Mouse (Mus musculus) gastrocnemius, postnatal 4 days (tissue): ENCODE measurements around the gene Egfr. TPM values are rescaled to one million over a fixed set of nuclear protein-coding genes. Genes with fewer than 3 reads are reported as not detected.

Experiments
- DNase-seq, 2 experiments: peaks; one replicate each; pipeline ENCODE4 v3.0.0; 2021 to 2022; ENCODE audit warnings: low spot score in 2 of 2, mixed read lengths in 2 of 2
- total RNA-seq, 2 experiments: library from RNA; stranded (reverse); gene quantifications; 2 replicates each; pipeline ENCODE4 v1.2.3; 2021

Egfr gene
- total RNA-seq, 2 experiments from 2014 or later: 32.9 to 40.1 TPM

DNA sequence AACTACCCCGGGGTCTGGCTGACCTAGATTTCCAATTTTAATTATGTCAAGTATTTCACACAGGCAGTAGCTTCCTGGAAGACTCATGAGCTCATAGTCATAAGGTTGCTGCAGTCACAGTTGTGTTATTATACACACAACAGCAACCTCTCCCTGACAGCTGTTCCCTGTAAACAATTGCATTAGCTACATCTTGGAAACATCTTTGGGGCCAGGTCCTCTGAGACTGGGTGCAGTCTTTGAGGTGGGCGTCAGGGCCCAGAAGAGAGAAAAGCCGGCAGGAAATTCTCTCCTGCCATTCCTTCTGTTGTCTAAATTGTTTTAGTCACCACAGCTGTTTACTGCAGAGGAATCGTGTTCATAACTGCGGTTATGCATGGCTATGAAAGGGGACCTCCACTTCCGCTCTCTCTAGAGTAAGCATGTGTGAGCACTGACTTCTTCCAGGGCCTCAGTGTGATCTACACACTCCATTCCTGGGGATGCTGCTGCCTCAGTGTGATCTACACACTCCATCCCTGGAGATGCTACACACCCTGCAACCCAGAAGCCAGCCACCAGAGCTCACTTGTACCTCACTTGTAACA, 69.8 kb downstream of the Egfr start:
- DNase-seq: no peak

DNA sequence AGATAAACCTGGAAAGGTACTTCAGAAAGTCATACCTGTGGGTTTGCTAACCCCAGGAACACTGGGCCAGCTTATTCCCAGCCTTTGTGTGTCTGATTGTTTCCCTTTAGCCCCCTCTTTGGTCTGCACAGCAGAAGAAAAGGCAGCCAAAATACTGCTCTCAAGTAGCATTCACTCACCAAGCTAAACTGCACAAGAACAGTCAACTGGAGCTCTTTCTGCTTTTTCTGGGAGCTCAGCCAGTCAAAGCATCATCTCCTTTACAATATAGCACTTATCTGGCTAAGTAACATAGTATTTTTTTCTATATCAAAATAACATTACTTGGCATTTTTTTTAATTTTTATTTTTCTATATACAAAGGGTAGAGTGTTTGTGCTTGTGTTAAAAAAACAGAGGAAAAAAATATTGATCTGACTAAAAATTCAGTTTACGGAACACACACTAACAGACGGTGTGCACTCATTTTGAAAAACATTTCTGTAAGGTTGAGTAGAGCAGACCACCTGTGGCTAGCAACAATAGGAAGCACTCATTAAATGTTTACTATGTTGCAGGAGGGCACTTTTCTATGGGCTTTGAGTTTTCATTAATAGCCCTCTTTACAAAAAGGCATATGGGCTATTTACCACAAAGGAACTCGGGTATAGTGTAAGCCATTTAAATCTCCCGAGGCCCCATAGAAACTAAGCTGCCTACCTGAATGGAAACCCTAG, 72.0 kb downstream of the Egfr start:
- DNase-seq: no peak

DNA sequence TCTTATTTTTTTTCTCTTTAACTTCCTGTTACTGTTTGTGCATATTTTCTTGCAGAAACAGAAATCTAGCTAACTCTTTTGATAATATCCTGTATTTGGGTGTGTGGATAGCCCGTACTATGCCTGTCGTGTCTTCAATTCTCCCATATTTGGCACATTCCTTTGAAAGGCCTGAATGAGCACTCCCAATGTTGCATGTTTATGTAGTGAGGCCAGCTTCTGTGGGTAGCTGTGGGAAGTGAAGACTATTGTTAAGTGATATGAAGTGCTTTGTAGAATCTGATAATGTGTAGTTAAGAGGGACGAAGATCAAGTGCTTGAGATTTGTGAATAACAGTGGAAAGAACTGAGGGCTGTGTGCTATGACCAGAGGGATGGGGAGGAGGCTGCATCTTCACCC, 77.5 kb downstream of the Egfr start:
- no peak for DNase-seq

DNA sequence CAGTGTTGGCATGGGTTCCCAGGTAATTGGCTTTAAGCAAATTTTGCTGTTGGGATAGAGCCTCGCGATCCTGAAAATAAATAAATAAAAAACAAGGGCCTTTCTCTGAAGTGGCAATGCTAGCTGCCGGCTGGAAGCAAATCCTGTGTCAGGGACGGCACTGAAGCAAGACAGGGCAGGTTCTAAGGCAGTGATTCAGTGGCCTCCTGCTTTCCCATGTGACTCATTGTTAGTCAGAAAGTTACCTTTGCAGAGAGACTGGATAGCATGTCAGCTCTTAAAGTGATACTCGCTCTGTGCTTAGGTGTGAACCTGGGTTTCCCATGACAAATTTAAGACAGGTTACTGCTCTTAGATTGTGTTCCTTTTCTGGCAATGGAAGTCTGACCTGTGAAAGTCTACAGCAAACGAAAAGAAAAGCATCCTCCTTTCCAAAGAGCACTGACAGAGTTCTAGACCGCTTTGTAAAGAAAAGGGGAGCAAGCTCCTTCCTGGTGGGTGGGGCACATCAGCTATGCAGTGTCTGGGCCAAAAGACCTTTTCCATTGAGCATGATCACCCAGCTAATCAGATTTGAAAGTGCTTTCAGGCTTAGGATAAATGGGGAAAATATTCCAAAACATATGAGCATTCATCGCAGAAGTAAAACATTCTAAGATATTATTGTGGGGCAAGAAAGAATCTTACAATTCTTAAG, 78.7 kb downstream of the Egfr start:
- no peak for DNase-seq

DNA sequence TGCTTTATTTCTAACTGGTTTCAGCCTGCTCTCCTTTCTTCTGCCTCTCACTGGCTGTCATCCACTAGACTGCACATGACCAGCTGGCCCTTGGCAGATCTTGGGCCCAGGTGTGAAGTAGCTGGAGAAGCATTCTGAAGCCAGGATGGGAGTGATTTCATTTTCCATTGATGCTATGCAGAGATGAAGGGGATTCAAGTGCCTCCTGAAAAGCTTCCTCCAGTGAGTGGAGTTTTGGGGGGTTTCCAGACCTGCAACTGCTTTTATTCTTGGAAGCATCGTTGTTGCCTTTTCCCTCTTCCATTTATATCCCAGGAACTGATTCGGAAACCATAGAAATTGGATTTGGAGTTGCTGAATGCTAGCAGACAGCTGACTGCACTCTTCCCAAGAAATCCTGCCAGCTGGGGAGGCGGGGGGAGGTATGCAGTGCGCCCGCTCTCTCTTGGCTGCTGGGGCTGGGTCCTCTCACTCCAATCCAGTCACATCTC, 80.0 kb downstream of the Egfr start:
- DNase-seq: peak; percentile 35 to 73

DNA sequence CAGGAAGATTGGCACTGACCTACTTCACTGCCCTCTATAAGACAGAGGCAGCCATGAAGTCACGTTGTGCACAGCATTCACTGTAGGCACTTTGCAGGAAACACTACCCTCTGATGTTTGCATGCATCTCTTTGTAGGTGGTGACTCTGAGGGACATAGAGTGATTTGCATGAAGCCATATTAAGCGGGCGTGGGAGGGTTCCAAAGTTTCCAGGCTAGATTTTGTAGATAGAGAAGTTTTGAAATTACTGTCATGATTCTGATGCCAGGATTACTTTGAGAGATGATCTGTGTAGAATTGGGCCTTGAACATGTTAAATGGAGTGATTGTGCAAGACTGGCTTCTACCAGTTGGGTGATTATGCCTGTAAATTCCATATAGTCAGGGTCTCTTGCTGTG, 86.8 kb downstream of the Egfr start:
- DNase-seq: no peak

DNA sequence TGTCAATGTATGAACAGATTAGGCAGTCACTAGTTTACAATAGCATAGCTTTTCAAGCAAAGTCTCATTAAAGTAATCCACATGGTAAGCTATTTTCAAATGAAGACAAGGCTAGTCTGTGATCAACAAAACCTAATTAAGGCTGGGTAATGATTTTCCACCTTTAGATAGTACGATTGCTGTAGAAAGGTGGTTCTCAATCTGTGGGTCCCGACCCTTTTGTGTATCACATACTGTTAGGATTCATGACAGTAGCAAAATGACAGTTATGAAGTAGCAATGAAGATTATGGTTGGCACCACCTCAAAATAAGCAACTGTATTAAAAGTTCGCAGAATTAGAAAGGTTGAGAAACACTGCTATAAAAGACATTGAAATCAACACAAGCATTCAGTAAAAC, 90.9 kb downstream of the Egfr start:
- no peak for DNase-seq

DNA sequence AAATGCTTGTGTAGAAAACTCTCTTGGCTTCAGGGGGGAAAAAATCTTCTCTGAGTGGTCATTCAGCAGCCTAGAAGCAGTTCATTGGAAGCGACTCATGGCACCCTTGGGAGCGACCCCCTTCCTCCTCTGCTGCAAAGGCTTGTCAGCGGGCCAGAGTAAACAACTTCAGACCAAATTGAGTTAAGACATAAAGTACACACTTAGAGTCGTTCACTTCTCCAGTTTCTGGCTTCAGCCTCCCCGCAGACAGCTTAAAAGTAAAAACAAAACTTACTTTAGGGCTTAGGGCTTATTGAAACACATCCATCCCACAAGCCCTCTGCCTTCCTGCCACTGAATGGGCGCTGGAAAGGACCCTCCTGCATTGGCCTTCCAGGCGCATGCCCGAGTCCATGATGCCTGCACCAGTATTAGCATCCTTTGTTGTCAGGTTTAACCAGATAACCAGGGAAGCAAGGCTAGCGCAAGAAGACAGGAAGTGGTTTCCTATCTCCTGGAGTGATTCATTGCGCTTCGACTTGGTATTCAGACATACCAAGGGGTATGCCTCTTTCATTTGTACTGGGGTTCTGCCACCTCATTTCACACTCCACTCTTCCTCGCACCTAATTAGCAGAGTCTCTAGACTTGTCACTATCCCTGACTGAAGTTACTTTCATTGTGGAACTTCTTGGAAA, 92.0 kb downstream of the Egfr start:
- DNase-seq: peak in 1 of 2 experiments; percentile 71

DNA sequence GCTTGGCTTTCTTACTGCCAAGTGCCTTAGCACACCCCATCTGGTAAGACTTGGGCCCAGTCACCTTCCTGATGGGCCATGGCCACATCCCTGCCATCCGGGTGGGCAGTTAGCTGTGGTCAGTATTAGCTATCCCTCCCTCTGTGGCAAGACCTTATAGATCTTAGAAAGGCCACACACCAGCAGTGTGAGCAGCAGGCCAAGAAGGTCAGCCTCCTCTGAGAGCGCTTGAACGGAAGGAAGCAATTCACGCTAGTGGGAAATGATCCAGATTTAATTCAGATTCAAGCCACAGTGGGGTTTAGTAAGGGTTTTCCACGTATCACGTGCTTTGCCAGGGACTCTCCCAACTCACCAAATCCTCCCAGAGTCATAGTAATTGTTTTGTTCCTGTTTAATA, 96.9 kb downstream of the Egfr start:
- DNase-seq: peak in 1 of 2 experiments; percentile 30

DNA sequence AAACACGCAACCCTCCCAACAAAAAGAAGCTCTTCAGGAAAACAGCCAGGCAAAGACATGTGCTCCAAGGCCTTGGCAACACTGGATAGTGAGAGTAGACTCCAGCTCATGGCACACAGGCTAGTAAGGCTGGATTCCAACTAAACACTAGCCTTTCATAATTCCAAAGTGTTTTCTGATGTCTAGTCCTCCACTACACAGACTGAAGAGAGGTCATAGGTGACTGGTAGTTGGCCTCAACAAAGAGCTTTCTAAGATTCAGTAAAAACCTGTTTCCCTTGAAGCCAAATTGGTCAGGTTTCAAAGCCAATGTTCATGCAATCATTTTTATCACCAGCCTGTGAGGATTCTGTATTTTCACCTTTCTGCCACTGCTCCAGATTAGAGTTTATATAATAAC, 99.4 kb downstream of the Egfr start:
- no peak for DNase-seq

DNA sequence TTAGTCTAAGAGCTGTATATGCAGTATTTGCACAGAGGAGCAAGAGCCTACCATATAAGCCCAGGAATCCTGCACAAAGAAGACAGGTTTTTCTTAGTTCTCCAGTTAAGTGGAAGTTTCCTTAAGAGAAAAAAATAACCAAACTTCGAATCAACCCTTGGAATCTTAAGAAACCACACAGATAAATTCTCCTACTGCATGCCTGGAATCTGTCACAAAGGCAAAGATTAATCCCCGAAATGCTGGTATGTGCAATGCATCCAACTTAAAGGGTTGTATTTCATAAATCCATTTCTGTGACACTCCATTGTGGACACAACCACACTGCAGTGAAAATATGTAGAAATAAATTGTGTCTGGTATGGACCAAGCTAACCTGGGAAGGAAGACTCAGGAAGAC, 102.1 kb downstream of the Egfr start:
- no peak for DNase-seq

DNA sequence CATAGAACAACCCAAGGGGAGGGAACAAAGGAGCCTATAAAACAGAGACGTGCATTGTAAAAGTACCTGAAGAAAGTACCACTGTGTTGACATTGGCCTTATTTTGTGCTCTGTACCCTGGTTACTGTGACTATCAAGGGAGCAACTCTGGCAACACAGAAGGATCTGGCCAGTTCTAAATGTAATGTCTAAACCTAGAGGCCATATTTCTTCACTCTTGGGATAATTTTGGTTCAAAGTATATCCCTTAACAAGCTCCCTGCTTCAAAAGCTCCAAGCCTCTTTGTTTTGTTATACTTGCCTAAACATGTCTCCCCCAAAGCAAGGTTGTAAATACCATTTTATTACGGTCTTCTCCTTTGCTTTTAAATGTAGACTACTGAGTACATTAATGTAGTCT, 105.3 kb downstream of the Egfr start:
- DNase-seq: no peak

DNA sequence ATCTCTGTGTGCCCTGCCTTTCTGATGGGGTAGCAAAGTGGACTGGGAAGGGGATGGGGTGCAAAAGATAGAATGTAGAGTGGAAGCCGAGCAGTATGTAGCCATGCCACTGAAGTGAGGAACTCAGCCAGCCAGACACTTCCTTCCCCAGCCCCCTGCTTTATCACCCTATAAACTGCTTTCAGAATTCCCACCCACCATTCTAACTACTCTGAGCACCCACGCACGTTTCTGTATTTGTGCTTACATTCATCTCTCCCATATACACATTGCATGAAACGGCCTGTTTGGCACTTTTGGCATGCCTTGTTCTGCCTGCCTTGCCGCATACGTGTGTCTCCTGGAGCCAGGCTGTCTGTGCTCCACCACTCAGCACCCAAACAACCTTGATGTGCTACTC, 109.0 kb downstream of the Egfr start:
- no peak for DNase-seq

DNA sequence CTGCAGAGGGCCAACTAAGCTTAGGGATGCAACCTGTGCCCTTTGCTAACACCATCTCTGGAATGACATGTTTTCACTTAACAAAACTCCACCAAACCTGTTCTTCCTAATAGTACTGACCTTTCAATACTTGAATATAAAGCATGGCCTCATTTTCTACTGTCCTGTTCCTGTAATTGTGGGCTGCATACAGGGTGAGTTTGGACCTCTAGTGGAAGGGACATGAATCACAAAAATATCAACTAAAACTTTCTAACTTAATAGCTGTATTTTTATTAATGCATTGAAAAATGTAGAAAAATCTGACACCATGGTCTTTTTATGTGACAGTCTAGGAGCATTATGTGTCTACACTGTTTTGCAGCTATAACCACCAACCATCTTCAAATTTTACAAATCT, 111.5 kb downstream of the Egfr start:
- DNase-seq: no peak

DNA sequence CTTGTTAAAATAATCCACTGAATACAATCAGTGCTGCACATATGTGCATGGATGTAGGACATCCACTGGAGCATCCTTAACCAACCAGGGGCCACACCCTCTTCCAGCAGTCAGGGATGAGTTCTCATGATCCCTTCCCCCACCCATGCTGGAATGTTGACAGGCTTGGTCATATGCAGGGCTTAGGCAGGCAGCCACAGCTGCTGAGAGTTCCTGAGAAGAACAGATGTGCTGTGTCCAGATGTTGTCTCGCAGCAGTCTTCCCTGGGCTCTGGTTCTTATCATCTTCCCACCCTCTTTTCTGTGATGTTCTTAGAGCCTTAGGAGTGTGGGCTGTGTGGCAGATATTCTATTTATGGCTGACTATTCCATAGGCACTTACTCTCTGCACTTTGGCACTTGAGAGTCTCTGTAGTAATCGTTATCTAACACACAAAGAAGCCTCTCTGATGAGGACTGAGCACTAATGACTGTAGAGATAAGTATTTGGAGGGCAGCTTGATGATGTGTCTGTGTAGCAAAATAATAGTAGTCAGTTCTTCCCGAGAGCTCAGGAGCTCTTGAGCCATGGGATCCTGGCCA, 113.1 kb downstream of the Egfr start:
- DNase-seq: peak in 1 of 2 experiments; percentile 49

DNA sequence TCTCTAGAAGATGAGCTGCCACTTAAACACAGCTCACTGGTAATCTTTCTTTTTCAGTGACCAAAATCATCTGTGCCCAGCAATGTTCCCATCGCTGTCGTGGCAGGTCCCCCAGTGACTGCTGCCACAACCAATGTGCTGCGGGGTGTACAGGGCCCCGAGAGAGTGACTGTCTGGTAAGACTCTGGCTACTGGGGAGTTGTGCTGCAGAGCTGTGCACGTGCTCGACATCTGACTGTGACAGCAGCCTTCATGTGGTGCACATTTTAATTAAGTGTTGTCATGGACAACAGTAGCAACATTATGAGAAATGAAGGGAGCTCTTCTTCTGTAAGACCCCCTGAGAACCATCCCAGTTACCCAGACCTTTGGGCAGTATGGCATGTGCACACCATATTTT, 116.0 kb downstream of the Egfr start:
- DNase-seq: no peak

DNA sequence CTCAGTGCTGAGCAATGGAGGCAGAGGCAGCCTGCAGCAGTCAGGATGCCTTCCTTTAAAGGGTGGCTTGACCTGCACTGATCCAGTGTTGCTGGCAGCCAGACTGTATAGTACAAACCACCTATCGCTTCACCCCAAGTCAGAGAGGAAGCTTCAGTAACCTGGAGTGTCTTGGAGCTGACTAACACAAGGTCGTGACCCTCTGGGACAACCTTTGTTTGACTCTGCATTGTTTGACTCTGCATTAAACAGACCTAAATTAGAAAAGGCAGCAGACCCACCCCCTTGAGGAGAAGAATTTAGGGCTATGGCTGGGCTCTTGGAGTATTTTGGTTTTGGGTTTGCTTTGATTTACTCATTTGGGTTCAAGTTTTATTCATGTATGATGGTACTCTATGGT, 117.5 kb downstream of the Egfr start:
- no peak for DNase-seq

DNA sequence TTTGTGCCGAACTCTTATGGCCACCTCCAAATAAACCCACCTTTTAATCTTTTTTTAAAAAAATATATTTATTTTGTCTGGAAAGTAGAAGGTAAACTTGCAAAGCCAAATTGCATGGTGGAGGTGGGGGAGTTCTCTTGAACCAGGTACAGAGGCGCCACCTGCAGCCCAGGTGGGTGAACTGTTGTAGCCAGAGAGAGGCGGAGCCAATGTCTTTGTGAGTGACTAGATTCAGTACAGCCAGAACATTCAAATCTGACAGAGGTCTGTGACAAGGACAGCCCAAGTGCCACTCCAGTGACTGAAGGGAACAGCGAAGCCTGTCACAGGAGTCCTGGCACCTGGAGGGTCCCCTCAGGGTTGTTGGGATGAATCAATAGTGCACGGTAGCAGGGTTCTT, 119.1 kb downstream of the Egfr start:
- no peak for DNase-seq

DNA sequence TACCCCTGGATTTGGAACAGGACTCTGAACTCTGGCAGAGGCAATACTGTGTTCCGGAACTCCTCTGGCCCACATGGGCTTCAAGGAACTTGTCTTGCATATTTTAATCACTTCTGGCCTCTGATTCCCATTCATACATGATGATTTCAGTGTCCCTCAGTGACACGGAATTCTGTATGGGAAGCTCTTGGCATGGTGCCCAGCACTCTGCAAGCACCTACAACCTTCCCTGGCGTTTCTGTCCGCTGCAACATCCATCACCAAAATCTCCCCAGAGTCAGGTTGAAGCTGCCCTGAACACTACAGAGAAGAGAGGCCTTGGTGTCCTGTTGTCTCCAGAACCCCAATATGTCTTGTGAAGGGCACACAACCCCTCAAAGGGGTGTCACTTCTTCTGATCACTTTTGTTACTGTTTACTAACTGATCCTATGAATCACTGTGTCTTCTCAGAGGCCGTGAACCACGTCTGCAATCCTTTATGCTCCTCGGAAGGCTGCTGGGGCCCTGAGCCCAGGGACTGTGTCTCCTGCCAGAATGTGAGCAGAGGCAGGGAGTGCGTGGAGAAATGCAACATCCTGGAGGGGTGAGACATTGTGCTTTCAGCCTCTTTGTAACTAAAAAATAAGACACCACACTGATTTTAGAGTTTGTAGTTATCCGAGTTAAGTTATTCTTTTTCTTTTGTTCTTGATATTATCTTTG, 125.8 kb downstream of the Egfr start:
- DNase-seq: peak in 1 of 2 experiments; percentile 32

DNA sequence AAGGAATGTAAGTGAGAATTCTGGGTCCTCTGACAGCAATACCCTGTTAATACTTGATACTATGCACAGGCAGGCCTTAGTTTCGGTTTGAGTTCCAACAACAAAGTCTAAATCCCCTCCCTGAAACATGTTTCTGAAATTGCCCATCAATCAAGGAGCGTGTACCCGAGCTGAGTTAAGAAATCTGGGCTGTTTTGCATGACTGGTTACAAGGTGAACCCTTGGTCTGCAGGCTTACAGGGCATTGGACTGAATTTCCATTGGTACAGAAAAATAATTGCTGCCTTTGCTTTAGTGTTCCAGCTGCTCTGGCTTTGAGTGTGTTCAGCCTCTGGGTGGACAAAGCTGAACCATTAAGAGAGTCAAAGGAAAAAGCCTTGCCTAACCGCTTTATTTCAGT, 129.9 kb downstream of the Egfr start:
- DNase-seq: no peak

DNA sequence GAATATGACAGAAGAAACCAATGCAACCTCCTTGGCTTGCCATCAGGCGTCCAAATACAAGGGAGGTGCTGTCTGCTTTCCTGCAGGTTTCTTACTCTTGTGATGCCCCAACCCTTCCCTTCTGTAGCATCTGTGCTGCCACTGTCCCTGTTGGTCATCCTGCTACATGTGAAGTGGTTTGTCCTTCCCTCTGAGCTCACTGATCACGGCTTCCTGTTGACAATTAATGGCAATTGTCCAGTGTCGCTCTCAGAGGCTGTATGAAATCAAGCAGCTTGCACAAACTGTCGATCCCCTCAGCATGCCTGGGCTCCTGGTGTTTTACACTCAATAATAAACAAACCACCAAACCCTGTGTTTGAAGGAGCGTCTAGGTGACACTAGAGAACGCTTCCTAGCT, 134.1 kb downstream of the Egfr start:
- no peak for DNase-seq
